Mouse (Mus musculus): ENCODE measurements around the gene Erap1.
"Not testable (repeated sequence)": the region's sequence is repeated elsewhere in the genome, so short reads cannot be mapped to it uniquely, and the experiment has no call there.

Gene Erap1

GRCm38 (mm10) chr13:74638793-74639711, at the start of gene Erap1:
Gene Erap1, plus strand, starts transcription at chr13:74639568.
- DNase-seq: peak; percentile 40

GRCm38 (mm10) chr13:74591401-74591821, 48.0 kb upstream of the Erap1 start:
- DNase-seq: not testable (repeated sequence)

GRCm38 (mm10) chr13:74591828-74592227, 47.5 kb upstream of the Erap1 start:
- not testable (repeated sequence) for DNase-seq

GRCm38 (mm10) chr13:74597022-74597421, 42.3 kb upstream of the Erap1 start:
- not testable (repeated sequence) for DNase-seq

GRCm38 (mm10) chr13:74601776-74602175, 37.6 kb upstream of the Erap1 start:
- DNase-seq: not testable (repeated sequence)

GRCm38 (mm10) chr13:74617163-74618019, 22.0 kb upstream of the Erap1 start:
- peak; percentile 77 for DNase-seq

GRCm38 (mm10) chr13:74632327-74632726, 7.0 kb upstream of the Erap1 start:
- no peak for DNase-seq

GRCm38 (mm10) chr13:74632857-74633256, 6.5 kb upstream of the Erap1 start:
- no peak for DNase-seq

GRCm38 (mm10) chr13:74639712-74640522, 549 bp downstream of the Erap1 start:
- DNase-seq: peak; percentile 88

- DNase-seq: not testable (repeated sequence)
Observed at GRCm38 (mm10) chr13:74640523-74640920, 1.2 kb downstream of the Erap1 start.

- no peak for DNase-seq
Observed at GRCm38 (mm10) chr13:74695497-74696193, 56.3 kb downstream of the Erap1 start.

- DNase-seq: no peak
Observed at GRCm38 (mm10) chr13:74696225-74696624, 56.9 kb downstream of the Erap1 start.

GRCm38 (mm10) chr13:74719002-74719401, 79.6 kb downstream of the Erap1 start:
- DNase-seq: no peak

GRCm38 (mm10) chr13:74733726-74734125, 94.4 kb downstream of the Erap1 start:
- DNase-seq: no peak

- no peak for DNase-seq
Observed at GRCm38 (mm10) chr13:74735834-74736233, 96.5 kb downstream of the Erap1 start.

- no peak for DNase-seq
Observed at GRCm38 (mm10) chr13:74736396-74736795, 97.0 kb downstream of the Erap1 start.
